Mouse (Mus musculus): ENCODE measurements at regions not wholly inside any gene's neighbourhood (a gene's known extent, or its start where the extent isn't known, plus 50 kb on each side); places are given as distances from the start of the nearest gene placed in this dataset.

DNA sequence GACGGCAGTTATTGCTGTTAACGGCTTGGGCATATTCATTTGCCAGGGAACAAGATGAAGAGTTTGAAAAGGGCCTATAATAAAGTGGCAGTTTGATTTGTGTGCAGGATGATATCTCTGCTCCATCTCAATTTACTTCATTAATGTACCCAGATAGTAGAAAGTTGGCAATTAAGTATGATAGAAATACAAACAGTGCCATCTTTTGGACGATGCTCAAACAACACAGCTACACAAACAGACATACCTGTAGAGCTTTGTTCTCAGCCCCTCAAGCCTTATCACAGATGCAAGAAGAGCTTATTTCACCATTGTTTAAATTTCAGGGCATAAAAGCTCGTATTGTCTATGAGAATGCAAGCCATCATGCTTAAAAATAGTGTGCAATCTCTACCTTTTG is 82.2 kb downstream of the Tnfsf11 start:
- Histone ChIP-seq H3K4me2 (ENCODE audit: low read depth, low read length, severe bottlenecking) (no peak overlapping the region), H3K27ac (ENCODE audit: low read depth, low read length) (no peak overlapping the region), H3K4me1 (replicated peaks; ENCODE audit: control insufficient read depth, insufficient read depth, low read length) (no peaks in the 10 kb centered on the region), H3K36me3 (ENCODE audit: control insufficient read depth, insufficient read depth, low read length) (no peaks in the 10 kb centered on the region), H3K27me3 (ENCODE audit: control insufficient read depth, insufficient read depth, low read length) (no peaks in the 10 kb centered on the region), H3K9me3 (ENCODE audit: control insufficient read depth, low read length) (no peaks in the 10 kb centered on the region), H3K4me3 (ENCODE audit: low read depth, low read length) (no peak overlapping the region), H3K9ac (ENCODE audit: low read length) (no peak overlapping the region)
- no peak for ATAC-seq (replicated peaks; ENCODE audit: low FRiP score)
- WGBS = 80% methylated on average over 4 of the region's 4 CpGs
- DNase-seq (ENCODE audit: low spot score) = no peak

DNA sequence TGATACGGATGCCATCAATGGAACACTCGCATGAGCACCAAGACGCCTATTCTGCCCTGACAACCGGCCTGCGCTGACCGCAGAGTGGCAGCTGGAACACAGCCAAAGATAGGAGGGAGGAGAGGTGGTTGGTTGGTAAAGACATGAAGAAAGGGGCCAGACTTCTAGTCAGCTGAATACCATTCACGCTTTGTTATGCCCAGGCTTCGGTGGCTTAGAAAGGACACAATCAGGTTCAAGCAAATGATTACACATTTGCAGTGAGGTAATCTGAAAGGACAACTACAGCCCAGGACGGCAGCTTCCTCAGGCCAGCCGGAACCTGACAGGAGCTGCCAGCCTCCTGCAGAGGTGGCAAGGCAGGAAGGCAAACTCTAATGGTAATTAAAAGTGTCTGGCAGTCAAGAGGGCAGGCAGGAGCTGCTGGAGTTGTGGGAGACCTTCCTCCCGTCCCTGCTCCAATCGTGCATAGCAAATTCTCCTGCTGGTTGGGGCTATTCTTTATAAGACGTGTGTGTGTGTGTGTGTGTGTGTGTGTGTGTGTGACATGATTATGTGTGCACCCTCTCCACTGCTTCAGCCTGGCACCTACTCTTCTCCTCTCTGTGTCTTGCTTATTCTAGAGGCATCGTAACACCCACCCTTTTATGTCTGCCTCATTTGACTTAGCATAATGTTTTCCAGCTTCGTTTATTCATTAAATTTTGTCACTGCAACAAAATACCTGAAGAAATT is 91.4 kb downstream of the Tnfsf11 start:
- no peak overlapping the region for H3K4me3 ChIP-seq (ENCODE audit: low read depth, low read length)
- no peaks in the 10 kb centered on the region; the same call in 1 of the 2 replicates for H3K4me1 ChIP-seq (replicated peaks; ENCODE audit: control insufficient read depth, insufficient read depth, low read length)
- H3K9me3 ChIP-seq (ENCODE audit: control insufficient read depth, low read length) = no peaks in the 10 kb centered on the region
- WGBS = 55% methylated on average over 15 of the region's 15 CpGs
- DNase-seq (ENCODE audit: low spot score) (peak; percentile 51), ATAC-seq (replicated peaks; ENCODE audit: low FRiP score) (peak; percentile 61)
- H3K4me2 ChIP-seq (ENCODE audit: low read depth, low read length, severe bottlenecking) = no peak overlapping the region
- no peak overlapping the region for H3K27ac ChIP-seq (ENCODE audit: low read depth, low read length)
- no peaks in the 10 kb centered on the region for H3K36me3 ChIP-seq (ENCODE audit: control insufficient read depth, insufficient read depth, low read length)
- H3K27me3 ChIP-seq (ENCODE audit: control insufficient read depth, insufficient read depth, low read length) = no peaks in the 10 kb centered on the region
- H3K9ac ChIP-seq (ENCODE audit: low read length) = no peak overlapping the region

DNA sequence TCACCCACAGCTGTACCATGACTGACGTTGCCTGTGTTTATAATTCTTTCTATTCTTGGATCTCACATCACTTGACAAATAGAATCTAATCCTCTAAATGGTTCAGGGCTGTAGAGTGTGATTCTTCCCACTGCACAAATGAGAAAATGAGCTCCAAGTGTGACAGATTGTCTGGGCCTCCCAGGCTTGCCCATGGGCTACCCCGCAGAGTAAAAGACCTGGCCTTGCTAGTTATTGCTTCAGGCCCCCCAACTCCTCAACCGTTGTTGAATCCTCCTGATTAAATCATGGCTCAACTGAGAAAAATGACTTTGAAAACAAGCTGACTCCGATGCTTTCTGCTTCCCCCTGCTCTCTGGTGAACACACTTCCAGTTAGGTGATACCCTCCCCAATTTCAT is 92.4 kb downstream of the Tnfsf11 start:
- Histone ChIP-seq H3K36me3 (ENCODE audit: control insufficient read depth, insufficient read depth, low read length) (no peaks in the 10 kb centered on the region), H3K27me3 (ENCODE audit: control insufficient read depth, insufficient read depth, low read length) (no peaks in the 10 kb centered on the region), H3K9ac (ENCODE audit: low read length) (no peak overlapping the region), H3K4me2 (ENCODE audit: low read depth, low read length, severe bottlenecking) (no peak overlapping the region), H3K4me3 (ENCODE audit: low read depth, low read length) (no peak overlapping the region), H3K27ac (ENCODE audit: low read depth, low read length) (no peak overlapping the region), H3K4me1 (replicated peaks; ENCODE audit: control insufficient read depth, insufficient read depth, low read length) (no peaks in the 10 kb centered on the region; the same call in 1 of the 2 replicates), H3K9me3 (ENCODE audit: control insufficient read depth, low read length) (no peaks in the 10 kb centered on the region)
- DNase-seq (ENCODE audit: low spot score) = no peak
- no peak for ATAC-seq (replicated peaks; ENCODE audit: low FRiP score)
- WGBS = 77% methylated on average over 4 of the region's 4 CpGs

GRCm38 (mm10) chr14:78204566-78204863 is 103.3 kb downstream of the Tnfsf11 start:
- H3K27me3 ChIP-seq (ENCODE audit: control insufficient read depth, insufficient read depth, low read length) = no peaks in the 10 kb centered on the region
- H3K4me3 ChIP-seq (ENCODE audit: low read depth, low read length) = no peak overlapping the region
- H3K36me3 ChIP-seq (ENCODE audit: control insufficient read depth, insufficient read depth, low read length) = no peaks in the 10 kb centered on the region
- no peaks in the 10 kb centered on the region for H3K4me1 ChIP-seq (replicated peaks; ENCODE audit: control insufficient read depth, insufficient read depth, low read length)
- ATAC-seq (replicated peaks; ENCODE audit: low FRiP score) = no peak
- no peak overlapping the region for H3K27ac ChIP-seq (ENCODE audit: low read depth, low read length)
- DNase-seq (ENCODE audit: low spot score) = no peak
- H3K4me2 ChIP-seq (ENCODE audit: low read depth, low read length, severe bottlenecking) = no peak overlapping the region
- 92% methylated on average over 4 of the region's 4 CpGs for WGBS
- no peaks in the 10 kb centered on the region for H3K9me3 ChIP-seq (ENCODE audit: control insufficient read depth, low read length)
- no peak overlapping the region for H3K9ac ChIP-seq (ENCODE audit: low read length)

DNA sequence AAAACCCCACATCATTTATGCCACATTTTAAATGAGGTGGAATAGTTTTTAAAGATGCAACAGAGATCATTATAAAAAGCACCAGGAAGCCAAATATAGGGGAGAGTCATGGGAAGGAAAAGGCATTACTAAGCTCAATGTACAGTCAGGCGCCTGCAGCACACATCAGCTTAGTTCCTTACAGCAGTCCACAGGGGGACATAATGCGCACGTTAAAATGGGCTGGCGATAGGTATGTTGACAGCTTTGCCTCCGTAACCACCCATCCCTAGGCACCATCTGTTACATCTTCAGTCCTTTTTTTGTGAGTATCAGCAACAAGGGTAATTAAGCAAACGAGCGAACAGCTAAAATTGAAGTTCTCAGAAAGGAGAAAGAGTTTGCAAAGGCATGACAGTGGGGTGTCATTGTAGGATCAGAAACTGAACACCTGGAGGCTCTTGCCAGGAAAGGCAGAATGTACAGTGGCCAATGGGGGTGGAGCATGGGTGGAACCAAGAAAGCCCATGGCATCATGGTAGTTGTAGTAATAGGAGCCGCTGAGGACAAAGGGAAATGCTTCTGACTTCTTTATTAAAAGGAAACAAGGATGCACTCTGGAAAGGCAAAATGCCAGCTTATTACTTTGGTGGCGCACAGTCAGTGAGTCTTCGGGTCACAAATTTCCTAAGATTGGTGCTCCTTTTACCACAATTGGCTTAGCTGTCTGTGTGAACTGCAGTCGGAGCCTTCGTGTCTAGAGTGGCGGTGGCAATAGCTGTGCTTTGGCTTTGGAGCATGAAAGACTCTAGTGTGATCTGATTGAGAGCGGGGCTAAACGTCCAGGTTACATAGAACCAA is 103.9 kb downstream of the Tnfsf11 start:
- no peaks in the 10 kb centered on the region for H3K9me3 ChIP-seq (ENCODE audit: control insufficient read depth, low read length)
- ATAC-seq (replicated peaks; ENCODE audit: low FRiP score) (peak; percentile 60; the same call in 1 of the 2 replicates), DNase-seq (ENCODE audit: low spot score) (no peak)
- H3K4me1 ChIP-seq (replicated peaks; ENCODE audit: control insufficient read depth, insufficient read depth, low read length) = no peaks in the 10 kb centered on the region
- H3K27ac ChIP-seq (ENCODE audit: low read depth, low read length) = 0 out of 2 replicates have a peak overlapping the region, but pooled peaks have one; percentile 9
- no peak overlapping the region for H3K9ac ChIP-seq (ENCODE audit: low read length)
- H3K36me3 ChIP-seq (ENCODE audit: control insufficient read depth, insufficient read depth, low read length) = no peaks in the 10 kb centered on the region
- no peak overlapping the region for H3K4me3 ChIP-seq (ENCODE audit: low read depth, low read length)
- H3K27me3 ChIP-seq (ENCODE audit: control insufficient read depth, insufficient read depth, low read length) = no peaks in the 10 kb centered on the region
- no peak overlapping the region for H3K4me2 ChIP-seq (ENCODE audit: low read depth, low read length, severe bottlenecking)
- 77% methylated on average over 15 of the region's 15 CpGs for WGBS

DNA sequence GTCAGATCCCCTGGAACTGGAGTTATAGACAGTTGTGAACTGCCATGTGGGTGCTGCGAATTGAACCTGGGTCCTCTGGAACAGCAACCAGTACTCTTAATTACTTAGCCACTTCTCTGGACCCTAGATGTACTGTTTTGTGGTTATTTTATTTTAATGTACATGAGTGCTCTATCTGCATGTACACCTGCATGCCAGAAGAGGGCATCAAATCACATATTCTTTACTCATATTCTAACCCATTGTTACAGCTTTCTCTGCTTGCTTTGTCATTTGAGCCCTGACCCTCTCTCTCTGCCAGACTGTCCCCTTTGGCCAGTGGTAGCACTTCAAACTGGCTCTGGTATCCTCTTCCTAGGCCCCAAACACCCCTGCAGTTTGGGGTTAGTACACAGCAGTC is 105.1 kb downstream of the Tnfsf11 start:
- DNase-seq (ENCODE audit: low spot score) = no peak
- no peak for ATAC-seq (replicated peaks; ENCODE audit: low FRiP score)
- WGBS = 83% methylated on average over 1 of the region's 1 CpGs

DNA sequence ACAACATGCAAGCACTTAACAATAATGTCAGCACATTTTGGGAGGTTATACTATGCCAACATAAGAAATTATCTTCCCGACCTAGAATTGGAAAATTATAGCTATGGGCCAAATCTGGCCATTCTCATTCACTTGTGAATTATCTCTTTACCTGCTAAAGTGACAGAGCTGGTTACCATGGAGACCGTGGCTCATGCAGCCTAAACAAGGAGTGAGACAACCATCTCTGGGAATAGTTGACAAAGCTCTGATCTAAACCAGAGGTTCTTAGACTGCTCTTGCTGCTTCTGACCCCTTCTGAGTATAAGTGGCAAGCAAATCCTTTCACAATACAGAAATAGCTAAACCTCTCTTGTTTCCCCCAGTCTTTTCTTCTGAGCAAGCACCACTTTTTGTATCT is 108.7 kb upstream of the Fam216b start:
- Histone ChIP-seq H3K27me3 (ENCODE audit: control insufficient read depth, insufficient read depth, low read length) (no peaks in the 10 kb centered on the region), H3K4me1 (replicated peaks; ENCODE audit: control insufficient read depth, insufficient read depth, low read length) (no peaks in the 10 kb centered on the region), H3K4me2 (ENCODE audit: low read depth, low read length, severe bottlenecking) (no peak overlapping the region), H3K4me3 (ENCODE audit: low read depth, low read length) (no peak overlapping the region), H3K27ac (ENCODE audit: low read depth, low read length) (no peak overlapping the region), H3K36me3 (ENCODE audit: control insufficient read depth, insufficient read depth, low read length) (no peaks in the 10 kb centered on the region), H3K9ac (ENCODE audit: low read length) (no peak overlapping the region), H3K9me3 (ENCODE audit: control insufficient read depth, low read length) (no peaks in the 10 kb centered on the region)
- 86% methylated on average over 2 of the region's 2 CpGs for WGBS
- no peak for ATAC-seq (replicated peaks; ENCODE audit: low FRiP score)
- no peak for DNase-seq (ENCODE audit: low spot score)

More for the DNA sequence above, 105.1 kb downstream of the Tnfsf11 start:
- Histone ChIP-seq H3K4me1 (replicated peaks; ENCODE audit: control insufficient read depth, insufficient read depth, low read length) (no peaks in the 10 kb centered on the region), H3K27me3 (ENCODE audit: control insufficient read depth, insufficient read depth, low read length) (no peaks in the 10 kb centered on the region), H3K36me3 (ENCODE audit: control insufficient read depth, insufficient read depth, low read length) (no peaks in the 10 kb centered on the region), H3K9me3 (ENCODE audit: control insufficient read depth, low read length) (no peaks in the 10 kb centered on the region), H3K4me2 (ENCODE audit: low read depth, low read length, severe bottlenecking) (no peak overlapping the region), H3K27ac (ENCODE audit: low read depth, low read length) (no peak overlapping the region), H3K9ac (ENCODE audit: low read length) (no peak overlapping the region), H3K4me3 (ENCODE audit: low read depth, low read length) (no peak overlapping the region)

DNA sequence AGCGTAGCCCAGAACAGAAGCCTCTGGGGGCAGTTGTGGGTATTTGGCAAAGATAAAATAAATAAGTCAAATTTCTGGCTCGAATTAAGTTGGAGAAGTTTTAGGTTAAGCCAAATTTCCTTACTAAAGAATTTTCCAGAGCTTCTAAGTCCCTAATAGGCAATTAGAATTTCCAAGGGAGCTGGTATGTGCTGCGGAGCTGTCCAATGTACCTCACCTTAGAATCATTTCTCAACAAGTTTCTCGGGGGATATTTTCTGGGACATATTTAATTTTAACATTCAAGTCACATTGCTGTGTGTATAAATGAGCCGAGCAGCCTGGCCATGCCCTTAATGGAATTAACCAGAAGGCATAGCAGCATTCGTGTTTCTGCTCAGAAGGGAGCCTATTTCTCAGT is 90.8 kb upstream of the Fam216b start:
- Histone ChIP-seq H3K27me3 (ENCODE audit: control insufficient read depth, insufficient read depth, low read length) (no peaks in the 10 kb centered on the region), H3K36me3 (ENCODE audit: control insufficient read depth, insufficient read depth, low read length) (no peaks in the 10 kb centered on the region), H3K27ac (ENCODE audit: low read depth, low read length) (no peak overlapping the region), H3K9me3 (ENCODE audit: control insufficient read depth, low read length) (no peaks in the 10 kb centered on the region), H3K4me3 (ENCODE audit: low read depth, low read length) (no peak overlapping the region), H3K9ac (ENCODE audit: low read length) (no peak overlapping the region), H3K4me2 (ENCODE audit: low read depth, low read length, severe bottlenecking) (no peak overlapping the region), H3K4me1 (replicated peaks; ENCODE audit: control insufficient read depth, insufficient read depth, low read length) (no peaks in the 10 kb centered on the region)
- DNase-seq (ENCODE audit: low spot score) (no peak), ATAC-seq (replicated peaks; ENCODE audit: low FRiP score) (no peak)
- 73% methylated on average over 6 of the region's 6 CpGs for WGBS
